Mouse (Mus musculus) forebrain, postnatal 0 days (tissue): Measurements from ENCODE around the gene Tgm2. TPM values are rescaled to one million over a fixed set of nuclear protein-coding genes. Genes with fewer than 3 reads are reported as not detected.

Source experiments
- ATAC-seq: fragments of 200-750 bp; cut with Nextera tagmentation; 2 replicates; pipeline ENCODE4 v1.8.0; 2017; ENCODE audit warnings: mild to moderate bottlenecking, moderate library complexity
- DNase-seq: peaks from one replicate; pipeline ENCODE4 v3.0.0-alpha.2; 2015
- H3K27ac ChIP-seq: fragments of 300-500 bp; sonication (generic); 2 replicates; pipeline ENCODE4 v1.5.1; 2014; ENCODE audit warnings: low read depth, mild to moderate bottlenecking, antibody characterized with exemption, low read length, moderate library complexity, mixed read lengths
- H3K27me3 ChIP-seq: fragments of 300-500 bp; sonication (generic); 2 replicates; pipeline ENCODE4 v1.6.1; 2014; ENCODE audit warnings: mild to moderate bottlenecking, low read length, mixed read lengths; ENCODE audit not compliant: insufficient read depth
- H3K36me3 ChIP-seq: fragments of 300-500 bp; sonication (generic); 2 replicates; pipeline ENCODE4 v1.6.1; 2014; ENCODE audit warnings: mild to moderate bottlenecking, moderate library complexity; ENCODE audit not compliant: insufficient read depth
- H3K4me1 ChIP-seq: fragments of 300-500 bp; sonication (generic); 2 replicates; pipeline ENCODE4 v1.6.1; 2014; ENCODE audit warnings: antibody characterized with exemption; ENCODE audit not compliant: insufficient read depth
- H3K4me2 ChIP-seq: fragments of 300-500 bp; sonication (generic); 2 replicates; pipeline ENCODE4 v1.6.1; 2014; ENCODE audit warnings: low read depth, mild to moderate bottlenecking, moderate library complexity
- H3K4me3 ChIP-seq: fragments of 300-500 bp; sonication (generic); 2 replicates; pipeline ENCODE4 v1.5.1; 2014; ENCODE audit warnings: low read depth, low read length, mixed read lengths
- H3K9ac ChIP-seq: fragments of 300-500 bp; sonication (generic); 2 replicates; pipeline ENCODE4 v1.6.1; 2014; ENCODE audit warnings: mild to moderate bottlenecking
- H3K9me3 ChIP-seq: fragments of 300-500 bp; sonication (generic); 2 replicates; pipeline ENCODE4 v1.6.1; 2016; ENCODE audit warnings: low read length
- CTCF ChIP-seq: sonication (generic); IDR thresholded peaks from 2 replicates; pipeline ENCODE4 v1.5.1; 2016; ENCODE audit warnings: antibody characterized with exemption, control low read depth, low read depth
- WGBS: fragments of 180-500 bp; shearing (Covaris S2); extraction: QIAGEN DNeasy Blood & Tissue Kit; methylation state at CpG from one replicate; pipeline ENCODE4 v1.1.7; 2014; 5-methylcytosine and 5-hydroxymethylcytosine counted together
- polyA plus RNA-seq: library from polyadenylated mRNA; unstranded; fragments of >200 nt; fragmentation: Nextera tagmentation; extraction: Ambion mirVana; gene quantifications from 2 replicates; pipeline ENCODE4 v1.2.1, GENCODE M21; 2015
- total RNA-seq: library from RNA; depleted of rRNA; stranded (reverse); fragments of >200 nt; gene quantifications from 2 replicates; pipeline ENCODE4 v1.2.3, GENCODE M21; 2014

Tgm2 gene
- total and polyA plus RNA-seq, 2 experiments from 2014 or later: 6.1 to 13.0 TPM

- no peak overlapping the region for H3K4me2 ChIP-seq
- WGBS: 91% methylated on average over 13 of the region's 13 CpGs
- no peak overlapping the region for H3K4me3 ChIP-seq
- DNase-seq (no peak), ATAC-seq (no peak)
- no peaks in the 10 kb centered on the region for H3K4me1 ChIP-seq
- no peaks in the 10 kb centered on the region for H3K36me3 ChIP-seq
- no peak for TF ChIP-seq CTCF
- no peak overlapping the region for H3K9ac ChIP-seq
- no peaks in the 10 kb centered on the region for H3K27me3 ChIP-seq
- no peaks in the 10 kb centered on the region for H3K9me3 ChIP-seq
- H3K27ac ChIP-seq: no peak overlapping the region
These were observed 14.9 kb downstream of the Tgm2 start for GRCm38 (mm10) chr2:158131197-158131835.

GRCm38 (mm10) chr2:158130391-158130986 lies 15.7 kb downstream of the Tgm2 start:
- no peak overlapping the region for H3K9ac ChIP-seq
- H3K4me2 ChIP-seq: no peak overlapping the region
- no peaks in the 10 kb centered on the region for H3K9me3 ChIP-seq
- H3K4me3 ChIP-seq: no peak overlapping the region
- no peaks in the 10 kb centered on the region for H3K27me3 ChIP-seq
- 44% methylated on average over 5 of the region's 5 CpGs for WGBS
- ATAC-seq (no peak), DNase-seq (peak; percentile 20)
- TF ChIP-seq CTCF: no peak
- no peak overlapping the region for H3K27ac ChIP-seq
- no peaks in the 10 kb centered on the region for H3K36me3 ChIP-seq
- no peaks in the 10 kb centered on the region for H3K4me1 ChIP-seq

GRCm38 (mm10) chr2:158129291-158130002 lies 16.8 kb downstream of the Tgm2 start:
- no peaks in the 10 kb centered on the region for H3K36me3 ChIP-seq
- no peak overlapping the region for H3K4me2 ChIP-seq
- no peak overlapping the region for H3K27ac ChIP-seq
- WGBS: 87% methylated on average over 16 of the region's 16 CpGs
- TF ChIP-seq CTCF: no peak
- ATAC-seq (no peak), DNase-seq (no peak)
- H3K27me3 ChIP-seq: no peaks in the 10 kb centered on the region
- H3K9me3 ChIP-seq: no peaks in the 10 kb centered on the region
- H3K4me1 ChIP-seq: no peaks in the 10 kb centered on the region
- H3K4me3 ChIP-seq: no peak overlapping the region
- no peak overlapping the region for H3K9ac ChIP-seq

GRCm38 (mm10) chr2:158128461-158129130 lies 17.6 kb downstream of the Tgm2 start:
- TF ChIP-seq CTCF: no peak
- ATAC-seq (no peak), DNase-seq (no peak)
- Histone ChIP-seq H3K27me3 (no peaks in the 10 kb centered on the region), H3K9me3 (no peaks in the 10 kb centered on the region), H3K4me1 (no peaks in the 10 kb centered on the region), H3K4me3 (no peak overlapping the region), H3K36me3 (no peaks in the 10 kb centered on the region), H3K27ac (no peak overlapping the region), H3K9ac (no peak overlapping the region), H3K4me2 (no peak overlapping the region)
- WGBS: 84% methylated on average over 8 of the region's 8 CpGs

- TF ChIP-seq CTCF: no peak
- H3K27ac ChIP-seq: no peak overlapping the region
- no peak overlapping the region for H3K4me2 ChIP-seq
- ATAC-seq: no peak
- H3K4me1 ChIP-seq: no peaks in the 10 kb centered on the region
- H3K36me3 ChIP-seq: no peaks in the 10 kb centered on the region
- H3K4me3 ChIP-seq: no peak overlapping the region
- DNase-seq: no peak
- WGBS: 88% methylated on average over 7 of the region's 7 CpGs
- no peaks in the 10 kb centered on the region for H3K27me3 ChIP-seq
- H3K9ac ChIP-seq: no peak overlapping the region
- H3K9me3 ChIP-seq: no peaks in the 10 kb centered on the region
These were observed 18.4 kb downstream of the Tgm2 start for GRCm38 (mm10) chr2:158127872-158128271.

- no peak for TF ChIP-seq CTCF
- DNase-seq (no peak), ATAC-seq (no peak)
- Histone ChIP-seq H3K4me1 (no peaks in the 10 kb centered on the region), H3K36me3 (no peaks in the 10 kb centered on the region), H3K9me3 (no peaks in the 10 kb centered on the region), H3K9ac (no peak overlapping the region), H3K4me2 (no peak overlapping the region), H3K27me3 (no peaks in the 10 kb centered on the region), H3K4me3 (no peak overlapping the region), H3K27ac (no peak overlapping the region)
- 90% methylated on average over 6 of the region's 6 CpGs for WGBS
These were observed 19.0 kb downstream of the Tgm2 start for GRCm38 (mm10) chr2:158127245-158127644.

- ATAC-seq: no peak
- WGBS: 70% methylated on average over 6 of the region's 6 CpGs
These were observed 23.4 kb downstream of the Tgm2 start for GRCm38 (mm10) chr2:158122814-158123213.

More at GRCm38 (mm10) chr2:158122814-158123213, 23.4 kb downstream of the Tgm2 start:
- DNase-seq: no peak
- no peaks in the 10 kb centered on the region for H3K36me3 ChIP-seq
- no peak overlapping the region for H3K9ac ChIP-seq
- no peaks in the 10 kb centered on the region for H3K27me3 ChIP-seq
- H3K4me1 ChIP-seq: no peaks in the 10 kb centered on the region
- H3K4me3 ChIP-seq: no peak overlapping the region
- no peaks in the 10 kb centered on the region for H3K9me3 ChIP-seq
- no peak overlapping the region for H3K4me2 ChIP-seq
- TF ChIP-seq CTCF: no peak
- no peak overlapping the region for H3K27ac ChIP-seq
